Mouse (Mus musculus): ENCODE results near the gene Arhgef16. TPM values are rescaled to one million over a fixed set of nuclear protein-coding genes. Genes with fewer than 3 reads are reported as not detected.

Arhgef16 gene
- total and polyA plus RNA-seq, 3 experiments, result not detected

DNA sequence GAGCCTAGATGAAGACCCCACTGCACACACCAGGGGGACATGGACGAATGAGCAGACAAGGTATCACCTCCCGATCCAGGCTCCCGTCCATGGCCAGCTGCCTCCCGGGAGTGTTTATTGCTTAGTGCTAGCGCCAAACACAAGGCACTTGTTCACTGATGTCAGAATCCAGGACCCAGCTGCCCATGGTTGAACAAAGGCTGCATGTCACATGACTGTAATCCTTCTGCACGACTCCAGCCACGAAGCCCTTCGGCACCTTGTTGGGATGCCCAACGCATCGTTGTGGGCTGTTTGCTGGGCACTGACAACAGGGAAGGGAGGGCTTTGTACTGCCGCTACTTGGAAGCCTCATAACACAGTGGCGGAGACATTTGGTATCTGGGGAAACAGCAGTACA lies 34.3 kb upstream of the Arhgef16 start, which contains the start of gene B230104I21Rik:
Gene B230104I21Rik, plus strand, starts transcription at position 367 of the 400 bp plus-strand sequence.
- DNase-seq (ENCODE audit: extremely low read depth), result no peak
- Histone ChIP-seq H3K27me3 (replicated peaks) (no peaks in the 10 kb centered on the region), H3K4me2 (ENCODE audit: insufficient read depth, low read depth, poor library complexity, severe bottlenecking) (no peak within 1 kb of the TSS), H3K4me1 (ENCODE audit: control insufficient read depth in 1 of 2, insufficient read depth in 2 of 2) (no peaks in the 10 kb centered on the region), H3K27ac (ENCODE audit: insufficient read depth, low read depth) (no peak within 1 kb of the TSS), H3K79me2 (replicated peaks; ENCODE audit: control insufficient read depth, extremely low read depth, insufficient read depth, poor library complexity, severe bottlenecking) (no peaks in the 10 kb centered on the region), H3K9ac (ENCODE audit: insufficient read depth, low read depth) (no peak within 1 kb of the TSS), H3K9me3 (replicated peaks; ENCODE audit: low read length) (peaks cover 97% of the 10 kb centered on the region), H3K4me3 (replicated peaks in 1 of 3; ENCODE audit: low read depth in 2 of 3, low read length in 2 of 3, poor library complexity in 1 of 3) (no peak within 1 kb of the TSS), H3K36me3 (replicated peaks in 1 of 2; ENCODE audit: control insufficient read depth in 1 of 2, insufficient read depth in 1 of 2, low read length in 1 of 2) (no peaks in the 10 kb centered on the region)
- in situ Hi-C loops (cut with MboI; ENCODE audit: low pct_ligation_motif_present, low pct_unique_long_range_greater_than_20kb, low sequenced_read_pairs), result no loop called here
- dilution Hi-C loops (cut with MboI; ENCODE audit: extremely low pct_ligation_motif_present, extremely low pct_unique_long_range_greater_than_20kb, low sequenced_read_pairs), result no loop called here
- TF ChIP-seq ZMIZ1 (IDR thresholded peaks at IDR 0.05; ENCODE audit: low read depth, low read length), result no peak
- TF ChIP-seq ELF1 (IDR thresholded peaks at IDR 0.05; ENCODE audit: low read depth, low read length), result no peak
- no peak for TF ChIP-seq SMC3 (IDR thresholded peaks at IDR 0.05; ENCODE audit: low read depth, low read length)
- no peak for TF ChIP-seq JUND (conservative IDR thresholded peaks at IDR 0.05; ENCODE audit: low read depth, low read length)
- no peak for TF ChIP-seq BHLHE40 (IDR thresholded peaks at IDR 0.05; ENCODE audit: low read depth, low read length)
- TF ChIP-seq USF2 (conservative IDR thresholded peaks at IDR 0.05; ENCODE audit: low read depth, low read length), result no peak
- TF ChIP-seq ZKSCAN1 (IDR thresholded peaks at IDR 0.05; ENCODE audit: borderline replicate concordance, low read depth, low read length), result no peak
- no peak for TF ChIP-seq POLR2AphosphoS2 (IDR thresholded peaks at IDR 0.05; ENCODE audit: low read depth, low read length)
- TF ChIP-seq RAD21 (IDR thresholded peaks at IDR 0.05; ENCODE audit: low read depth, low read length), result no peak
- TF ChIP-seq NELFE (IDR thresholded peaks at IDR 0.05; ENCODE audit: low read depth, low read length), result no peak
- TF ChIP-seq POLR2A (IDR thresholded peaks at IDR 0.05; ENCODE audit: low read depth, low read length), result no peak
- TF ChIP-seq ZC3H11A (IDR thresholded peaks at IDR 0.05; ENCODE audit: low read depth, low read length), result no peak
- TF ChIP-seq ZNF384 (IDR thresholded peaks at IDR 0.05; ENCODE audit: low read depth, low read length), result no peak
- TF ChIP-seq PAX5 (IDR thresholded peaks at IDR 0.05; ENCODE audit: low read length), result no peak
- TF ChIP-seq NRF1 (IDR thresholded peaks at IDR 0.05; ENCODE audit: low read depth, low read length), result no peak
- no peak for TF ChIP-seq E2F4 (IDR thresholded peaks at IDR 0.05; ENCODE audit: insufficient replicate concordance, low read depth, low read length)
- TF ChIP-seq EP300 (IDR thresholded peaks at IDR 0.05; ENCODE audit: low read length), result no peak
- TF ChIP-seq MYC (IDR thresholded peaks at IDR 0.05; ENCODE audit: low read depth, low read length), result no peak

DNA sequence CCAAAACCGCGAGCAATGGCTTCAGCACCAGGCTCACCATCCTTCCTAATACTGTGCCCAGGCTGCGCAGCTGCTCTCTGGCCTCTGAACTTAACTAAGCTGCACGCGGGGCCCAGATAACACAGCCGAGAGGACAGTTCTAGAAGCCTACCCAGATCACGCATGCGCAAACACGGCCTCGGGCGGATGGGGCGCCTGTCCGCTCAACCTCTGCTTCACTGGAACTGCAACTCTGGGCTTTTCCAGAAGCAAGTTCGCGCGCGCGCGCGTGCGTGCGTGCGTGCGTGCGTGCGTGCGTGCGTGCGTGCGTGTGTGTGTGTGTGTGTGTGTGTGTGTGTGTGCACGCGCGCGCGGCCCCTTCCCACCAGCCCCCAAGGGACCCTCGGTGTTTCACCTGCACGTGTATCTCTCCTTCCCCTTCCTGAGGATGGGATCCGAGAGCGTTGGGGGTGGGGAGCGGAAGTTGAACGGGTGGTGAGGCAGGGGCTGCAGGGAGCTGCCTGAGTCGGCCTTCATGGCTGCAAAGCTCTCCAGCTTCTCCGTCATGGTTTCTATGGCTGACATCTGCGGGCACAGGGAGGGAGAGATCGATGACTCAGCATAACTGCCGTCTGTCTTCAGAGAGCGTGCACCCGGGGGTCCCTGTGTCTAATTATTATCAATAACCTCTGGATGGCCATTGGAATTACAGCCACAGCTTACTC lies 33.4 kb upstream of the Arhgef16 start:
- H3K4me3 ChIP-seq (replicated peaks in 1 of 3; ENCODE audit: low read depth in 2 of 3, low read length in 2 of 3, poor library complexity in 1 of 3), result no peak overlapping the region
- in situ Hi-C loops (cut with MboI; ENCODE audit: low pct_ligation_motif_present, low pct_unique_long_range_greater_than_20kb, low sequenced_read_pairs), result no loop called here
- no peaks in the 10 kb centered on the region for H3K4me1 ChIP-seq (ENCODE audit: control insufficient read depth in 1 of 2, insufficient read depth in 2 of 2)
- TF ChIP-seq MEF2A (IDR thresholded peaks at IDR 0.05; ENCODE audit: borderline replicate concordance, low read depth, low read length), result no peak
- TF ChIP-seq NRF1 (IDR thresholded peaks at IDR 0.05; ENCODE audit: low read depth, low read length), result no peak
- TF ChIP-seq CHD1 (IDR thresholded peaks at IDR 0.05; ENCODE audit: low read depth, low read length), result no peak
- TF ChIP-seq KAT2A (IDR thresholded peaks at IDR 0.05; ENCODE audit: insufficient replicate concordance, low read length), result no peak
- TF ChIP-seq USF1 (IDR thresholded peaks at IDR 0.05; ENCODE audit: low read depth, low read length), result no peak
- TF ChIP-seq ETS1 (conservative IDR thresholded peaks at IDR 0.05; ENCODE audit: low read depth, low read length), result no peak
- TF ChIP-seq ZMIZ1 (IDR thresholded peaks at IDR 0.05; ENCODE audit: low read depth, low read length), result no peak
- TF ChIP-seq CHD2 (IDR thresholded peaks at IDR 0.05; ENCODE audit: low read length), result no peak
- TF ChIP-seq MXI1 (IDR thresholded peaks at IDR 0.05; ENCODE audit: low read depth, low read length), result no peak
- no peak for TF ChIP-seq JUND (conservative IDR thresholded peaks at IDR 0.05; ENCODE audit: low read depth, low read length)
- TF ChIP-seq IRF4 (IDR thresholded peaks at IDR 0.05; ENCODE audit: low read depth, low read length), result no peak
- TF ChIP-seq ZC3H11A (IDR thresholded peaks at IDR 0.05; ENCODE audit: low read depth, low read length), result no peak
- no peak for TF ChIP-seq TBP (conservative IDR thresholded peaks at IDR 0.05; ENCODE audit: low read depth, low read length)
- TF ChIP-seq PAX5 (IDR thresholded peaks at IDR 0.05; ENCODE audit: low read length), result no peak
- no peak for TF ChIP-seq TCF12 (IDR thresholded peaks at IDR 0.05; ENCODE audit: low read depth, low read length)
- TF ChIP-seq HCFC1 (IDR thresholded peaks at IDR 0.05; ENCODE audit: low read depth, low read length), result no peak
- TF ChIP-seq JUN (IDR thresholded peaks at IDR 0.05; ENCODE audit: insufficient read depth, low read depth, low read length), result no peak
- no peak for TF ChIP-seq CTCF (conservative IDR thresholded peaks at IDR 0.05 in 1 of 2, IDR thresholded peaks at IDR 0.05 in 1 of 2; ENCODE audit: low read depth in 2 of 2, low read length in 2 of 2)
- no peak for TF ChIP-seq MAX (IDR thresholded peaks at IDR 0.05; ENCODE audit: low read length)
- no peaks in the 10 kb centered on the region for H3K27me3 ChIP-seq (replicated peaks)
- dilution Hi-C loops (cut with MboI; ENCODE audit: extremely low pct_ligation_motif_present, extremely low pct_unique_long_range_greater_than_20kb, low sequenced_read_pairs), result no loop called here
- no peaks in the 10 kb centered on the region for H3K36me3 ChIP-seq (replicated peaks in 1 of 2; ENCODE audit: control insufficient read depth in 1 of 2, insufficient read depth in 1 of 2, low read length in 1 of 2)
- no peak overlapping the region for H3K9ac ChIP-seq (ENCODE audit: insufficient read depth, low read depth)
- H3K4me2 ChIP-seq (ENCODE audit: insufficient read depth, low read depth, poor library complexity, severe bottlenecking), result no peak overlapping the region
- no peak for DNase-seq (ENCODE audit: extremely low read depth)
- no peak overlapping the region for H3K27ac ChIP-seq (ENCODE audit: insufficient read depth, low read depth)
- peaks cover 97% of the 10 kb centered on the region for H3K9me3 ChIP-seq (replicated peaks; ENCODE audit: low read length)
- no peaks in the 10 kb centered on the region for H3K79me2 ChIP-seq (replicated peaks; ENCODE audit: control insufficient read depth, extremely low read depth, insufficient read depth, poor library complexity, severe bottlenecking)
